In genomic region chr8:110646064-110646463, GRCm38 (mm10) we compare ENCODE assay signal across 9 mouse cellular contexts. TPM values are rescaled to one million over a fixed set of nuclear protein-coding genes. Genes with fewer than 3 reads are reported as not detected.
DNase-seq lines count a peak whose midpoint lies in the region; ATAC-seq and TF ChIP-seq lines count a peak whose summit lies in the region.
"Had no signal": no experiment of that assay in that cellular context is flagged by ENCODE, and none has a peak within 500 bp of the region (broad histone marks: within the 10 kb centered on the region; RNA-seq: fewer than 3 reads in every experiment).

No protein-coding gene starts in this region.

- H3K9ac ChIP-seq in neural tube, embryonic 15.5 days (replicated peaks), result no peak overlapping the region
- H3K9ac ChIP-seq in hindbrain, embryonic 15.5 days, result no peak overlapping the region
- no peak overlapping the region for H3K9ac ChIP-seq in stomach, postnatal 0 days (ENCODE audit: low read length)

- H3K27me3 ChIP-seq in neural tube, embryonic 15.5 days (replicated peaks), result no peaks in the 10 kb centered on the region
- no peaks in the 10 kb centered on the region for H3K27me3 ChIP-seq in hindbrain, embryonic 15.5 days
- H3K27me3 ChIP-seq in stomach, postnatal 0 days (ENCODE audit: control insufficient read depth, insufficient read depth, low read length), result no peaks in the 10 kb centered on the region

- no peak; the same call in 1 of the 2 replicates for ATAC-seq in neural tube, embryonic 15.5 days (ENCODE audit: low FRiP score)
- peak; percentile 73; the same call in 1 of the 2 replicates for ATAC-seq in hindbrain, embryonic 15.5 days (ENCODE audit: low FRiP score, low read depth)
- ATAC-seq in stomach, postnatal 0 days (ENCODE audit: low FRiP score, low TSS enrichment), result peak; percentile 73; the same call in 1 of the 2 replicates

- H3K4me3 ChIP-seq in neural tube, embryonic 15.5 days (replicated peaks), result no peak overlapping the region
- no peak overlapping the region for H3K4me3 ChIP-seq in hindbrain, embryonic 15.5 days
- H3K4me3 ChIP-seq in stomach, postnatal 0 days (ENCODE audit: low read depth, low read length), result no peak overlapping the region
- H3K4me3 ChIP-seq: myocyte had no signal

- H3K4me1 ChIP-seq in neural tube, embryonic 15.5 days, result no peaks in the 10 kb centered on the region
- H3K4me1 ChIP-seq in hindbrain, embryonic 15.5 days (replicated peaks), result no peaks in the 10 kb centered on the region
- H3K4me1 ChIP-seq in stomach, postnatal 0 days (replicated peaks; ENCODE audit: control insufficient read depth, insufficient read depth), result no peaks in the 10 kb centered on the region

- no peaks in the 10 kb centered on the region for H3K9me3 ChIP-seq in neural tube, embryonic 15.5 days (replicated peaks)
- no peaks in the 10 kb centered on the region for H3K9me3 ChIP-seq in hindbrain, embryonic 15.5 days
- H3K9me3 ChIP-seq in stomach, postnatal 0 days (ENCODE audit: control insufficient read depth, low read length), result no peaks in the 10 kb centered on the region

- 35% methylated on average over 6 of the region's 6 CpGs for WGBS in neural tube, embryonic 15.5 days
- 39% methylated on average over 6 of the region's 6 CpGs for WGBS in hindbrain, embryonic 15.5 days
- 31% methylated on average over 6 of the region's 6 CpGs for WGBS in stomach, postnatal 0 days

- no peak overlapping the region for H3K4me2 ChIP-seq in neural tube, embryonic 15.5 days
- no peak overlapping the region for H3K4me2 ChIP-seq in hindbrain, embryonic 15.5 days
- no peak overlapping the region for H3K4me2 ChIP-seq in stomach, postnatal 0 days (replicated peaks; ENCODE audit: low read depth)

- DNase-seq in neural tube, embryonic 10.5 days (ENCODE audit: extremely low spot score, low spot score), result peak; percentile 50
- peak; percentile 92 to 97 for DNase-seq in cerebellum, postnatal 14 days
- DNase-seq in gastrocnemius, adult 18-20 months (ENCODE audit: low spot score), result peak; percentile 81
- DNase-seq in left cerebral cortex, adult 11 months (ENCODE audit: low spot score), result peak; percentile 55
- DNase-seq in mesoderm, embryonic 11.5 days (ENCODE audit: low read depth, low spot score), result peak; percentile 48
- peak; percentile 73 for DNase-seq in stomach, postnatal 0 days (ENCODE audit: low spot score)

- peaks cover 33% of the 10 kb centered on the region for H3K36me3 ChIP-seq in neural tube, embryonic 15.5 days
- H3K36me3 ChIP-seq in hindbrain, embryonic 15.5 days, result peaks cover 20% of the 10 kb centered on the region
- no peaks in the 10 kb centered on the region for H3K36me3 ChIP-seq in stomach, postnatal 0 days (ENCODE audit: control insufficient read depth, insufficient read depth, low read length)

- H3K27ac ChIP-seq in neural tube, embryonic 15.5 days (replicated peaks), result no peak overlapping the region
- no peak overlapping the region for H3K27ac ChIP-seq in hindbrain, embryonic 15.5 days (replicated peaks)
- no peak overlapping the region for H3K27ac ChIP-seq in stomach, postnatal 0 days (replicated peaks)

- no peak for TF ChIP-seq EP300 in stomach, postnatal 0 days (optimal IDR thresholded peaks at IDR 0.05)

- peak; percentile 96 for TF ChIP-seq CTCF in stomach, postnatal 0 days (IDR thresholded peaks at IDR 0.05; ENCODE audit: low read depth)

RNA-seq across cellular contexts. Expression of gene Vac14, which starts 27.7 kb away (rescaled TPM):
- polyA plus RNA-seq in neural tube, embryonic 15.5 days (2015; fragmentation: Nextera tagmentation; extraction: Ambion mirVana), result 26.8 and 28.8 TPM in 2 replicates
- total RNA-seq in gastrocnemius, adult 18-20 months (2021), result 10 to 100 TPM; 19.7 to 20.7 TPM
- 29.3 and 33.6 TPM in 2 replicates for polyA plus RNA-seq in hindbrain, embryonic 15.5 days (2015; fragmentation: Nextera tagmentation; extraction: Ambion mirVana)
- polyA plus RNA-seq in stomach, postnatal 0 days (2015; fragmentation: Nextera tagmentation; extraction: Ambion mirVana), result 7.7 and 9.5 TPM in 2 replicates
